Mouse (Mus musculus) liver, adult 2 months (tissue): ENCODE measurements around the gene Tor1b. TPM values are rescaled to one million over a fixed set of nuclear protein-coding genes. Genes with fewer than 3 reads are reported as not detected.

Experiments
- DNase-seq: peaks from one replicate; pipeline ENCODE4 v3.0.0-alpha.2; 2011; ENCODE audit warnings: low read depth, low spot score; ENCODE audit errors: extremely low read depth
- H3K27ac ChIP-seq: fragments of 200-500 bp; replicated peaks from 2 replicates; pipeline ENCODE4 v1.5.1; 2012; ENCODE audit warnings: low read depth, mild to moderate bottlenecking, control low read depth, inconsistent platforms, low read length; ENCODE audit not compliant: insufficient read depth
- H3K27me3 ChIP-seq: fragments of 200-500 bp; 2 replicates; pipeline ENCODE4 v1.6.1; 2012; ENCODE audit warnings: mild to moderate bottlenecking, moderate library complexity, low read length, inconsistent platforms; ENCODE audit not compliant: control insufficient read depth, insufficient read depth
- H3K36me3 ChIP-seq: fragments of 200-500 bp; 2 replicates; pipeline ENCODE4 v1.6.1; 2012; ENCODE audit warnings: low read length, inconsistent platforms; ENCODE audit not compliant: control insufficient read depth, insufficient read depth
- H3K4me1 ChIP-seq: fragments of 200-500 bp; 2 replicates; pipeline ENCODE4 v1.6.1; 2011; ENCODE audit warnings: low read length; ENCODE audit not compliant: control insufficient read depth, insufficient read depth
- H3K4me3 ChIP-seq: fragments of 200-500 bp; 2 replicates; pipeline ENCODE4 v1.5.1; 2011; ENCODE audit warnings: low read depth, mild to moderate bottlenecking, control low read depth, low read length, moderate library complexity; ENCODE audit not compliant: insufficient read depth
- H3K79me2 ChIP-seq: fragments of 200-500 bp; 2 replicates; pipeline ENCODE4 v1.6.1; 2012; ENCODE audit warnings: inconsistent platforms, mild to moderate bottlenecking, low read length, moderate library complexity; ENCODE audit not compliant: control insufficient read depth, insufficient read depth
- H3K9ac ChIP-seq: fragments of 200-500 bp; 2 replicates; pipeline ENCODE4 v1.6.1; 2012; ENCODE audit warnings: low read depth, mild to moderate bottlenecking, control low read depth, inconsistent platforms, low read length
- CTCF ChIP-seq: fragments of 200-500 bp; IDR thresholded peaks from 2 replicates; pipeline ENCODE4 v1.5.1; 2011; ENCODE audit warnings: low read depth, low read length, control low read depth
- POLR2A ChIP-seq: fragments of 200-500 bp; IDR thresholded peaks from 2 replicates; pipeline ENCODE4 v1.6.1; 2011; ENCODE audit warnings: low read length, control low read depth; ENCODE audit not compliant: insufficient read depth; ENCODE audit errors: extremely low read depth
- WGBS: fragments of 180-500 bp; shearing (Covaris S2); methylation state at CpG from one replicate; pipeline ENCODE4 v1.1.7; 2018; 5-methylcytosine and 5-hydroxymethylcytosine counted together
- polyA plus RNA-seq: library from polyadenylated mRNA; depleted of rRNA; stranded (reverse); fragments of >200 nt; gene quantifications from 2 replicates; pipeline ENCODE4 v1.2.3, GENCODE M21; 2012; rRNA removed
- total RNA-seq: library from RNA; depleted of rRNA; stranded (reverse); fragments of >200 nt; gene quantifications from 2 replicates; pipeline ENCODE4 v1.2.3, GENCODE M21; 2014; rRNA removed

Tor1b gene
- total RNA-seq (29.1 and 30.9 TPM in 2 replicates), polyA plus RNA-seq (14.4 and 17.1 TPM in 2 replicates)

GRCm38 (mm10) chr2:30952824-30953490 is at the start of gene Tor1b:
Gene Tor1b (plus strand): TSS chr2:30952959.
- peaks cover 20% of the 10 kb centered on the region for H3K36me3 ChIP-seq
- under 1% methylated on average over 60 of the region's 60 CpGs for WGBS
- DNase-seq, result peak; percentile 85

GRCm38 (mm10) chr2:30904231-30904630 is 48.5 kb upstream of the Tor1b start:
- Histone ChIP-seq H3K9ac (no peak overlapping the region), H3K27me3 (0 out of 2 replicates have a peak, but pooled peaks cover 4% of the 10 kb centered on the region), H3K4me1 (no peaks in the 10 kb centered on the region), H3K36me3 (no peaks in the 10 kb centered on the region), H3K4me3 (no peak overlapping the region), H3K27ac (no peak overlapping the region), H3K79me2 (no peaks in the 10 kb centered on the region)
- 84% methylated on average over 6 of the region's 6 CpGs for WGBS
- TF ChIP-seq CTCF (no peak), POLR2A (no peak)
- DNase-seq, result no peak

More at GRCm38 (mm10) chr2:30952824-30953490, at the start of gene Tor1b:
- no peaks in the 10 kb centered on the region for H3K27me3 ChIP-seq
- H3K79me2 ChIP-seq, result peaks cover 28% of the 10 kb centered on the region; the same call in 1 of the 2 replicates
- H3K4me1 ChIP-seq, result peaks cover 30% of the 10 kb centered on the region
- peak within 1 kb of the TSS; percentile 100 for H3K9ac ChIP-seq
- TF ChIP-seq CTCF (peak; percentile 40), POLR2A (peak; percentile 94)
- peak within 1 kb of the TSS; percentile 99 for H3K4me3 ChIP-seq
- H3K27ac ChIP-seq, result peak within 1 kb of the TSS; percentile 91

- DNase-seq, result no peak
- Histone ChIP-seq H3K4me3 (no peak overlapping the region), H3K79me2 (no peaks in the 10 kb centered on the region), H3K4me1 (no peaks in the 10 kb centered on the region), H3K36me3 (no peaks in the 10 kb centered on the region), H3K27me3 (0 out of 2 replicates have a peak, but pooled peaks cover 4% of the 10 kb centered on the region), H3K9ac (no peak overlapping the region), H3K27ac (no peak overlapping the region)
- WGBS, result 58% methylated on average over 7 of the region's 7 CpGs
- TF ChIP-seq CTCF, result no peak
- TF ChIP-seq POLR2A, result no peak
These were observed 47.8 kb upstream of the Tor1b start for GRCm38 (mm10) chr2:30904991-30905390.

- H3K27me3 ChIP-seq, result 0 out of 2 replicates have a peak, but pooled peaks cover 4% of the 10 kb centered on the region
- H3K36me3 ChIP-seq, result no peaks in the 10 kb centered on the region
- no peak for DNase-seq
- H3K27ac ChIP-seq, result no peak overlapping the region
- no peak overlapping the region for H3K4me3 ChIP-seq
- no peaks in the 10 kb centered on the region for H3K79me2 ChIP-seq
- TF ChIP-seq POLR2A, result no peak
- TF ChIP-seq CTCF, result no peak
- no peaks in the 10 kb centered on the region for H3K4me1 ChIP-seq
- 98% methylated on average over 8 of the region's 8 CpGs for WGBS
- H3K9ac ChIP-seq, result no peak overlapping the region
These were observed 46.9 kb upstream of the Tor1b start for GRCm38 (mm10) chr2:30905906-30906305.

- Histone ChIP-seq H3K79me2 (no peaks in the 10 kb centered on the region), H3K36me3 (no peaks in the 10 kb centered on the region), H3K27ac (no peak overlapping the region), H3K9ac (no peak overlapping the region), H3K4me3 (no peak overlapping the region), H3K4me1 (no peaks in the 10 kb centered on the region), H3K27me3 (0 out of 2 replicates have a peak, but pooled peaks cover 4% of the 10 kb centered on the region)
- TF ChIP-seq POLR2A, result no peak
- no peak for TF ChIP-seq CTCF
- DNase-seq, result no peak
- WGBS, result 76% methylated on average over 4 of the region's 4 CpGs
These were observed 46.1 kb upstream of the Tor1b start for GRCm38 (mm10) chr2:30906641-30907040.

GRCm38 (mm10) chr2:30912291-30912773 is 40.4 kb upstream of the Tor1b start:
- 21% methylated on average over 4 of the region's 4 CpGs for WGBS
- Histone ChIP-seq H3K4me3 (no peak overlapping the region), H3K36me3 (no peaks in the 10 kb centered on the region), H3K9ac (no peak overlapping the region), H3K4me1 (peaks cover 2% of the 10 kb centered on the region; the same call in 1 of the 2 replicates), H3K79me2 (no peaks in the 10 kb centered on the region), H3K27me3 (no peaks in the 10 kb centered on the region), H3K27ac (peak overlapping the region; percentile 17; the same call in 1 of the 2 replicates)
- TF ChIP-seq CTCF, result no peak
- DNase-seq, result peak; percentile 43
